Mouse (Mus musculus) forebrain, embryonic 13.5 days (tissue): ENCODE data around the gene Igf2r. TPM values are rescaled to one million over a fixed set of nuclear protein-coding genes. Genes with fewer than 3 reads are reported as not detected.

ENCODE experiments used
- ATAC-seq: fragments of 200-750 bp; cut with Nextera tagmentation; 2 replicates; pipeline ENCODE4 v1.8.0; 2017
- H3K27ac ChIP-seq: fragments of 300-500 bp; sonication (generic); 2 replicates; pipeline ENCODE4 v1.5.1; 2015; ENCODE audit warnings: inconsistent platforms, mild to moderate bottlenecking, moderate library complexity
- H3K27me3 ChIP-seq: fragments of 300-500 bp; sonication (generic); 2 replicates; pipeline ENCODE4 v1.6.1; 2015; ENCODE audit warnings: mild to moderate bottlenecking, inconsistent platforms
- H3K36me3 ChIP-seq: fragments of 300-500 bp; sonication (generic); 2 replicates; pipeline ENCODE4 v1.6.1; 2015; ENCODE audit warnings: mild to moderate bottlenecking, inconsistent platforms; ENCODE audit not compliant: poor library complexity, severe bottlenecking
- H3K4me1 ChIP-seq: fragments of 300-500 bp; sonication (generic); 2 replicates; pipeline ENCODE4 v1.6.1; 2015; ENCODE audit warnings: inconsistent platforms
- H3K4me2 ChIP-seq: fragments of 300-500 bp; sonication (generic); 2 replicates; pipeline ENCODE4 v1.6.1; 2015; ENCODE audit warnings: inconsistent platforms, mild to moderate bottlenecking, moderate library complexity
- H3K4me3 ChIP-seq: fragments of 300-500 bp; sonication (generic); 2 replicates; pipeline ENCODE4 v1.5.1; 2015; ENCODE audit warnings: mild to moderate bottlenecking, inconsistent platforms
- H3K9ac ChIP-seq: fragments of 300-500 bp; sonication (generic); 2 replicates; pipeline ENCODE4 v1.6.1; 2015; ENCODE audit warnings: mild to moderate bottlenecking, inconsistent platforms
- H3K9me3 ChIP-seq: fragments of 300-500 bp; sonication (generic); replicated peaks from 2 replicates; pipeline ENCODE4 v1.6.1; 2016; ENCODE audit warnings: inconsistent platforms
- WGBS: fragments of 180-500 bp; shearing (Covaris S2); methylation state at CpG from one replicate; pipeline ENCODE4 v1.1.7; 2015; 5-methylcytosine and 5-hydroxymethylcytosine counted together
- polyA plus RNA-seq: library from polyadenylated mRNA; unstranded; fragments of >200 nt; fragmentation: Nextera tagmentation; extraction: Ambion mirVana; gene quantifications from 2 replicates; pipeline ENCODE4 v1.2.1, GENCODE M21; 2015

The Igf2r gene
- polyA plus RNA-seq, 1 experiment from 2014 or later = 10.5 TPM

DNA sequence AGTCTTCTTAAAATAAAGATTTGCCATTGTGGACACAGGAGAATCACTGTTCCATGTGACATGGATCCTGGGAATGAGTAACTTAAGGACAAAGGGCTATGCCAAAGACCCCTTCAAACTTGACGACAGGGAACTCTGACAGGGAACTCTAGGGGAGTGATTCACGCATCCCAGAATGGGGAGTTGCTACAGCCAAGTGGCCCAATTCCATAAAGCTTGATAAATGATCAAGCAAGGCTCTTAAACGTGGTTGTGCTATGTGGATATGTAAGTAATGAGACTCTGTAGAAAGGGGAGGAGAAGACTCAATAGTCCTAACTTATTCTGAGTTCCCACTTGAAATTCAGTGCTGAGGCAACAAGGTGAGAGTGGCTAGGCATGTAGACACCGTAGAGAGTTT, 134.7 kb downstream of the Igf2r start:
- 64% methylated on average over 4 of the region's 4 CpGs for WGBS

More for the DNA sequence above, 134.7 kb downstream of the Igf2r start:
- no peak for ATAC-seq
- Histone ChIP-seq H3K4me1 (peaks cover 7% of the 10 kb centered on the region; the same call in 1 of the 2 replicates), H3K9me3 (0 out of 2 replicates have a peak, but pooled peaks cover 3% of the 10 kb centered on the region), H3K36me3 (no peaks in the 10 kb centered on the region), H3K27ac (no peak overlapping the region), H3K4me2 (no peak overlapping the region), H3K9ac (no peak overlapping the region), H3K27me3 (no peaks in the 10 kb centered on the region), H3K4me3 (no peak overlapping the region)

Other genes with a start within 250 kb of the Igf2r start
- 0.17 TPM in 1 of 2 replicates, not detected in the other for gene Slc22a2, start 185.5 kb downstream of the Igf2r start, polyA plus RNA-seq
- not detected in 2 replicates for gene Slc22a1, start 93.8 kb downstream of the Igf2r start, polyA plus RNA-seq
- not detected in 2 replicates for gene Mas1, start 98.5 kb upstream of the Igf2r start, polyA plus RNA-seq
- gene Mrgprh, start 106.4 kb upstream of the Igf2r start, polyA plus RNA-seq = not detected in 2 replicates
- gene Pnldc1, start 140.6 kb upstream of the Igf2r start, polyA plus RNA-seq = 2.8 and 3.0 TPM in 2 replicates
- 470 and 497 TPM in 2 replicates for gene Tcp1, start 146.0 kb upstream of the Igf2r start, polyA plus RNA-seq
- gene Mrpl18, start 146.7 kb upstream of the Igf2r start, polyA plus RNA-seq = 170 and 186 TPM in 2 replicates
- gene Acat3, start 170.9 kb upstream of the Igf2r start, polyA plus RNA-seq = 0.71 and 1.5 TPM in 2 replicates
- gene Acat2, start 191.1 kb upstream of the Igf2r start, polyA plus RNA-seq = 348 and 354 TPM in 2 replicates
- 166 and 170 TPM in 2 replicates for gene Wtap, start 224.5 kb upstream of the Igf2r start, polyA plus RNA-seq
- 116 and 118 TPM in 2 replicates for gene Sod2, start 237.2 kb upstream of the Igf2r start, polyA plus RNA-seq